Mouse (Mus musculus) small intestine, adult 2 months (tissue): ENCODE data around the gene Dhps. TPM values are rescaled to one million over a fixed set of nuclear protein-coding genes. Genes with fewer than 3 reads are reported as not detected.
"Not testable (repeated sequence)": the region's sequence is repeated elsewhere in the genome, so short reads cannot be mapped to it uniquely, and the experiment has no call there.

ENCODE experiments used
- H3K27ac ChIP-seq: fragments of 200-500 bp; 2 replicates; pipeline ENCODE4 v1.5.1; 2012; ENCODE audit warnings: low read depth, low read length, control low read depth, inconsistent platforms; ENCODE audit not compliant: insufficient read depth
- H3K27me3 ChIP-seq: fragments of 200-500 bp; 2 replicates; pipeline ENCODE4 v1.6.1; 2012; ENCODE audit warnings: mild to moderate bottlenecking, moderate library complexity, low read length, inconsistent platforms; ENCODE audit not compliant: control insufficient read depth, insufficient read depth
- H3K36me3 ChIP-seq: fragments of 200-500 bp; 2 replicates; pipeline ENCODE4 v1.6.1; 2012; ENCODE audit warnings: mild to moderate bottlenecking, low read length, control low read depth, inconsistent platforms; ENCODE audit not compliant: control insufficient read depth, insufficient read depth
- H3K4me1 ChIP-seq: fragments of 200-500 bp; 2 replicates; pipeline ENCODE4 v1.6.1; 2012; ENCODE audit warnings: low read length, inconsistent platforms, mixed read lengths; ENCODE audit not compliant: control insufficient read depth, insufficient read depth, insufficient read length
- H3K4me3 ChIP-seq: fragments of 200-500 bp; 2 replicates; pipeline ENCODE4 v1.5.1; 2012; ENCODE audit warnings: low read depth, mild to moderate bottlenecking, control low read depth, inconsistent platforms, low read length, moderate library complexity
- CTCF ChIP-seq: fragments of 200-500 bp; IDR thresholded peaks from 2 replicates; pipeline ENCODE4 v1.5.1; 2012; ENCODE audit warnings: low read depth, mild to moderate bottlenecking, control low read depth, inconsistent platforms, low read length, moderate library complexity, mixed read lengths; ENCODE audit not compliant: insufficient replicate concordance, insufficient read length; ENCODE audit errors: extremely low read depth
- POLR2A ChIP-seq: fragments of 200-500 bp; IDR thresholded peaks from 2 replicates; pipeline ENCODE4 v1.6.1; 2012; ENCODE audit warnings: low read depth, mild to moderate bottlenecking, control low read depth, inconsistent platforms, low read length, moderate library complexity
- WGBS: fragments of 180-500 bp; shearing (Covaris S2); methylation state at CpG from one replicate; pipeline ENCODE4 v1.1.7; 2018; 5-methylcytosine and 5-hydroxymethylcytosine counted together
- polyA plus RNA-seq: library from polyadenylated mRNA; depleted of rRNA; stranded (reverse); fragments of >200 nt; gene quantifications from 2 replicates; pipeline ENCODE4 v1.2.3, GENCODE M21; 2012

Dhps gene
- polyA plus RNA-seq, 1 experiment: 47.2 TPM

GRCm38 (mm10) chr8:85074617-85075016, 3.1 kb downstream of the Dhps start:
- WGBS: 95% methylated on average over 10 of the region's 10 CpGs
- Histone ChIP-seq H3K36me3 (peaks cover 25% of the 10 kb centered on the region), H3K4me1 (peaks cover 12% of the 10 kb centered on the region; the same call in 1 of the 2 replicates), H3K27me3 (no peaks in the 10 kb centered on the region), H3K4me3 (no peak overlapping the region), H3K27ac (no peak overlapping the region)
- TF ChIP-seq CTCF (no peak), POLR2A (no peak)

- Histone ChIP-seq H3K27ac (no peak overlapping the region), H3K4me3 (no peak overlapping the region), H3K27me3 (no peaks in the 10 kb centered on the region), H3K36me3 (peaks cover 25% of the 10 kb centered on the region), H3K4me1 (peaks cover 7% of the 10 kb centered on the region; the same call in 1 of the 2 replicates)
- WGBS: 75% methylated on average over 9 of the region's 9 CpGs
- TF ChIP-seq POLR2A (no peak), CTCF (peak; percentile 34; the same call in 1 of the 2 replicates)
Observed at GRCm38 (mm10) chr8:85076001-85076400, 4.4 kb downstream of the Dhps start.

- Histone ChIP-seq H3K36me3 (peaks cover 25% of the 10 kb centered on the region), H3K4me3 (no peak overlapping the region), H3K27ac (no peak overlapping the region), H3K27me3 (no peaks in the 10 kb centered on the region), H3K4me1 (peaks cover 10% of the 10 kb centered on the region)
- 0% methylated on average over 2 of the region's 2 CpGs for WGBS
- peak; percentile 96 for TF ChIP-seq CTCF
- TF ChIP-seq POLR2A: no peak
Observed at GRCm38 (mm10) chr8:85076993-85077392, 5.4 kb downstream of the Dhps start.

GRCm38 (mm10) chr8:85080214-85080531, 8.6 kb downstream of the Dhps start:
- peaks cover 13% of the 10 kb centered on the region for H3K36me3 ChIP-seq
- H3K4me1 ChIP-seq: peaks cover 12% of the 10 kb centered on the region
- no peak for TF ChIP-seq POLR2A
- no peak for TF ChIP-seq CTCF
- H3K4me3 ChIP-seq: peak overlapping the region; percentile 91
- H3K27ac ChIP-seq: peak overlapping the region; percentile 76
- no peaks in the 10 kb centered on the region for H3K27me3 ChIP-seq
- under 1% methylated on average over 25 of the region's 25 CpGs for WGBS

GRCm38 (mm10) chr8:85080532-85081215, 9.1 kb downstream of the Dhps start, which contains the start of gene Wdr83os:
Wdr83os (plus strand) TSS chr8:85080740.
- WGBS: under 1% methylated on average over 30 of the region's 30 CpGs

GRCm38 (mm10) chr8:85081216-85081555, 9.6 kb downstream of the Dhps start, which contains the start of gene Wdr83:
Wdr83 (minus strand) TSS chr8:85081306.
- H3K36me3 ChIP-seq: peaks cover 9% of the 10 kb centered on the region; the same call in 1 of the 2 replicates
- H3K27ac ChIP-seq: peak within 1 kb of the TSS; percentile 76
- H3K27me3 ChIP-seq: no peaks in the 10 kb centered on the region
- peaks cover 12% of the 10 kb centered on the region for H3K4me1 ChIP-seq
- 1% methylated on average over 9 of the region's 9 CpGs for WGBS
- TF ChIP-seq POLR2A (no peak), CTCF (no peak)
- peak within 1 kb of the TSS; percentile 91 for H3K4me3 ChIP-seq

More at GRCm38 (mm10) chr8:85080532-85081215, 9.1 kb downstream of the Dhps start, which contains the start of gene Wdr83os:
- Histone ChIP-seq H3K4me1 (peaks cover 12% of the 10 kb centered on the region), H3K4me3 (peak within 1 kb of the TSS; percentile 91), H3K27ac (peak within 1 kb of the TSS; percentile 76), H3K36me3 (peaks cover 12% of the 10 kb centered on the region; the same call in 1 of the 2 replicates), H3K27me3 (no peaks in the 10 kb centered on the region)
- TF ChIP-seq POLR2A (no peak), CTCF (no peak)

GRCm38 (mm10) chr8:85082169-85082568, 10.6 kb downstream of the Dhps start:
- H3K27me3 ChIP-seq, H3K4me3 ChIP-seq, H3K27ac ChIP-seq: not testable (repeated sequence)
- peaks cover 12% of the 10 kb centered on the region for H3K4me1 ChIP-seq
- 61% methylated on average over 4 of the region's 4 CpGs for WGBS
- H3K36me3 ChIP-seq: peaks cover 11% of the 10 kb centered on the region
